Mouse (Mus musculus) lung, embryonic 15.5 days (tissue): ENCODE measurements around the gene Zfp184. TPM values are rescaled to one million over a fixed set of nuclear protein-coding genes. Genes with fewer than 3 reads are reported as not detected.

Source experiments
- ATAC-seq: fragments of 200-750 bp; cut with Nextera tagmentation; 2 replicates; pipeline ENCODE4 v1.8.0; 2017; ENCODE audit warnings: moderate number of reproducible peaks, borderline replicate concordance; ENCODE audit not compliant: low FRiP score, low TSS enrichment; ENCODE audit errors: extremely low read depth
- H3K27ac ChIP-seq: fragments of 300-500 bp; sonication (generic); 2 replicates; pipeline ENCODE4 v1.5.1; 2015; ENCODE audit warnings: moderate library complexity, mild to moderate bottlenecking, inconsistent platforms
- H3K27me3 ChIP-seq: fragments of 300-500 bp; sonication (generic); 2 replicates; pipeline ENCODE4 v1.6.1; 2015; ENCODE audit warnings: inconsistent platforms
- H3K36me3 ChIP-seq: fragments of 300-500 bp; sonication (generic); 2 replicates; pipeline ENCODE4 v1.6.1; 2015; ENCODE audit warnings: inconsistent platforms
- H3K4me1 ChIP-seq: fragments of 300-500 bp; sonication (generic); 2 replicates; pipeline ENCODE4 v1.6.1; 2015; ENCODE audit warnings: inconsistent platforms
- H3K4me2 ChIP-seq: fragments of 300-500 bp; sonication (generic); 2 replicates; pipeline ENCODE4 v1.6.1; 2015; ENCODE audit warnings: inconsistent platforms, mild to moderate bottlenecking, moderate library complexity
- H3K4me3 ChIP-seq: fragments of 300-500 bp; sonication (generic); 2 replicates; pipeline ENCODE4 v1.5.1; 2015; ENCODE audit warnings: mild to moderate bottlenecking, inconsistent platforms
- H3K9ac ChIP-seq: fragments of 300-500 bp; sonication (generic); 2 replicates; pipeline ENCODE4 v1.6.1; 2015; ENCODE audit warnings: inconsistent platforms
- H3K9me3 ChIP-seq: fragments of 300-500 bp; sonication (generic); 2 replicates; pipeline ENCODE4 v1.6.1; 2016; ENCODE audit warnings: inconsistent platforms
- WGBS: fragments of 180-500 bp; shearing (Covaris S2); methylation state at CpG from one replicate; pipeline ENCODE4 v1.1.7; 2015; 5-methylcytosine and 5-hydroxymethylcytosine counted together
- polyA plus RNA-seq: library from polyadenylated mRNA; unstranded; fragments of >200 nt; fragmentation: Nextera tagmentation; extraction: Ambion mirVana; gene quantifications from 2 replicates; pipeline ENCODE4 v1.2.1, GENCODE M21; 2015

Gene Zfp184
- polyA plus RNA-seq, 1 experiment from 2014 or later = 13.3 TPM

DNA sequence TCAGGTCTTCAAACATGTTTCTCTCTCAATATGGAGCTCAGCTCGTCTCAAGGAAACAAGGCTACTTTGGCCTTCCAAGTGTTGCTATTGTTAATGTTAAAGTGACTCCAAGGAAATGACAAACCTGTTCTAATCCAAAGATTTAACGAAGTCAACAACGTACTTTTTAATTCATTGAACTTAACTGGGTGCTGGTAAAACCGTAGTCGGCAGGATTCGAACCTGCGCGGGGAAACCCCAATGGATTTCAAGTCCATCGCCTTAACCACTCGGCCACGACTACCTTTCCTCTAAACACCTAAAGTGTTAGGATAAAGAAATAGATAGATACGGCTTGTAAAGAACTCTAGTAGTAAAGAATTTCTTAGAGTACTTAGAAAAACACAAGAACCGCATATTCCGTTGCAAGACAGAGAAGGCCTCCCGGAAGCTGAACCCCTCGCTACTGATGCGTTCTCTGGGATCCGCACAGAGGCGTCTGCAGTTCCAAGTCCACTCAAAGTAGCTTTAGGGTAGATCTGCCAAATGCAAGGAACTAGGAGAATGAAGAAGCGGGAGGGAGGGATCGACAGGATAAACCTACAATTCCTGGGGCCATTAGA lies 20.1 kb upstream of the Zfp184 start:
- Histone ChIP-seq H3K4me2 (peak overlapping the region; percentile 40), H3K9me3 (no peaks in the 10 kb centered on the region), H3K36me3 (no peaks in the 10 kb centered on the region), H3K27me3 (no peaks in the 10 kb centered on the region), H3K27ac (no peak overlapping the region), H3K4me3 (peak overlapping the region; percentile 10), H3K4me1 (peaks cover 4% of the 10 kb centered on the region; the same call in 1 of the 2 replicates), H3K9ac (no peak overlapping the region)
- WGBS = 9% methylated on average over 21 of the region's 21 CpGs
- ATAC-seq = no peak

DNA sequence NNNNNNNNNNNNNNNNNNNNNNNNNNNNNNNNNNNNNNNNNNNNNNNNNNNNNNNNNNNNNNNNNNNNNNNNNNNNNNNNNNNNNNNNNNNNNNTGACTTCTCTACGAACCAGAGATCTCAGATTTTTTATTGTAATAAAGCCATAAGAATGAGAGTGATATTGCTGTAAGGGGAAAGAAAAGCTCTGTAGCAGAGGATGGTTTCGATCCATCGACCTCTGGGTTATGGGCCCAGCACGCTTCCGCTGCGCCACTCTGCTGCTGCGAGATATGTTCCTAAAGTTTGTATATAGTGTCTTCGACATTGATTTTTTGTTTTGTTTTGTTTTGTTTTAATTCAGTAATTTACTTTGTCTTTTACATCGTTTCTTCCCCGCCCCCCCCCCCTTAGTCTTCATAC lies 13.9 kb upstream of the Zfp184 start:
- no peak overlapping the region for H3K9ac ChIP-seq
- no peaks in the 10 kb centered on the region for H3K36me3 ChIP-seq
- H3K27me3 ChIP-seq = no peaks in the 10 kb centered on the region
- H3K9me3 ChIP-seq = no peaks in the 10 kb centered on the region
- peaks cover 16% of the 10 kb centered on the region for H3K4me1 ChIP-seq
- H3K4me3 ChIP-seq = no peak overlapping the region
- no peak overlapping the region for H3K27ac ChIP-seq
- ATAC-seq = no peak
- H3K4me2 ChIP-seq = no peak overlapping the region
- 18% methylated on average over 10 of the region's 10 CpGs for WGBS

DNA sequence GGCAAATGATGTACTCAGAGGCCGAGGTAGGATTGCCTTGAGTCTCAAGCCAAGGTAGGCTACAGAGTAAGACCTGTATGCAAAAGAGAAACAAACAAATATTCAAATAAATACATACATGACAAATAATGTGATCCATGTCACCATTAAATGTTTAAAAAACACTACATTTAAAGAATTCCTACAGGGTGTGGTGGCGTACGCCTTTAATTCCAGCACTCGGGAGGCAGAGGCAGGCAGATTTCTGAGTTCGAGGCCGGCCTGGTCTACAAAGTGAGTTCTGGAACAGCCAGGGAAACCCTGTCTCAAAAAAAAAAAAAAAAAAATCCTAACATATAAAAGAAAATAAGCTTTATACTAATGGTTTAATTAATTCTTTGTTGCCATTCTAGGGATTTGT lies 13.2 kb upstream of the Zfp184 start:
- no peak overlapping the region for H3K4me3 ChIP-seq

DNA sequence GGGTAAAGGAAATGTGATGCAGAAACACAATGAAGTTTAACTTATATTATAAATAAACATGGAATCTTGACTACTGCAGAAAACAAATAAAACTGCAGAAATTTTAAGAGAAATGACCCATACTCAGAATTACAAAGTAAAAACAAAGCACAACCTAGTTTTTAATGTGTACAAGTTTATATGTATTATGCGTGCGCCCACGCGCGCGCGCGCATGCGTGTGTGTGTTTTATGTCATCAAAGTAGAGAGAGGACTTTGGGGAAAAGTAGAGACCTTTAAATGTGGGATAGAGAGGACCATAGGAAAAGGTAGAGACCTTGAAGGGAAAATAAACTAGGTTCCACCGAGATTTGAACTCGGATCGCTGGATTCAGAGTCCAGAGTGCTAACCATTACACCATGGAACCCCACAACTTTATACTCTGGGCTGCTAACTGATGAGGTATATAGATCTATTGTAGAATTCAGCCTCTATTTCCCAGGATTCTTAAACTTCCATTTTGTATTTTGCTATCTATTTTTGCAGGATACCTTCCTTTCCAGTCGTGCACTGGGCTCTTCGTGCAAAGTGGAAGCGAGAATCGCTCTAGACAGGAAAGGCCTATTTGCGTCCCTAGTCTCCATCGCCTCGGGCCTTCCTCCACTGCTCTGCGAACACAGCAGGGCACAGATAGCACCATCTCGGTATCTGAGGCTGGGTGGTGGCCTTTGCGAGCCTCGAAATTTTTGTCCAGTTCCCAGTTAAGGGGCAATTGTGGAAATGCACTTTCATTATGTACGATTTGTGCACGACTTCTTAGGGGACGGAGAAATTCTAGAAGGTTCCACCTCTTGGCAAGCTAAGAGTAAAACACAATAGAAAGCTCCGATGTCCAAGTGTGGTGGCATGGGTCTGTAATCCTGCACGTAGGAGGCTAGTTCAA lies 11.0 kb upstream of the Zfp184 start:
- Histone ChIP-seq H3K9ac (no peak overlapping the region), H3K4me2 (peak overlapping the region; percentile 48), H3K27ac (0 out of 2 replicates have a peak overlapping the region, but pooled peaks have one; percentile 4), H3K4me1 (peaks cover 16% of the 10 kb centered on the region), H3K36me3 (no peaks in the 10 kb centered on the region), H3K4me3 (peak overlapping the region; percentile 25), H3K9me3 (no peaks in the 10 kb centered on the region), H3K27me3 (no peaks in the 10 kb centered on the region)
- 14% methylated on average over 28 of the region's 28 CpGs for WGBS
- ATAC-seq = no peak

More for the DNA sequence above, 13.2 kb upstream of the Zfp184 start:
- H3K9me3 ChIP-seq = no peaks in the 10 kb centered on the region
- 67% methylated on average over 6 of the region's 6 CpGs for WGBS
- no peak overlapping the region for H3K9ac ChIP-seq
- H3K4me2 ChIP-seq = no peak overlapping the region
- H3K27me3 ChIP-seq = no peaks in the 10 kb centered on the region
- peaks cover 16% of the 10 kb centered on the region for H3K4me1 ChIP-seq
- no peak overlapping the region for H3K27ac ChIP-seq
- no peak for ATAC-seq
- H3K36me3 ChIP-seq = no peaks in the 10 kb centered on the region

DNA sequence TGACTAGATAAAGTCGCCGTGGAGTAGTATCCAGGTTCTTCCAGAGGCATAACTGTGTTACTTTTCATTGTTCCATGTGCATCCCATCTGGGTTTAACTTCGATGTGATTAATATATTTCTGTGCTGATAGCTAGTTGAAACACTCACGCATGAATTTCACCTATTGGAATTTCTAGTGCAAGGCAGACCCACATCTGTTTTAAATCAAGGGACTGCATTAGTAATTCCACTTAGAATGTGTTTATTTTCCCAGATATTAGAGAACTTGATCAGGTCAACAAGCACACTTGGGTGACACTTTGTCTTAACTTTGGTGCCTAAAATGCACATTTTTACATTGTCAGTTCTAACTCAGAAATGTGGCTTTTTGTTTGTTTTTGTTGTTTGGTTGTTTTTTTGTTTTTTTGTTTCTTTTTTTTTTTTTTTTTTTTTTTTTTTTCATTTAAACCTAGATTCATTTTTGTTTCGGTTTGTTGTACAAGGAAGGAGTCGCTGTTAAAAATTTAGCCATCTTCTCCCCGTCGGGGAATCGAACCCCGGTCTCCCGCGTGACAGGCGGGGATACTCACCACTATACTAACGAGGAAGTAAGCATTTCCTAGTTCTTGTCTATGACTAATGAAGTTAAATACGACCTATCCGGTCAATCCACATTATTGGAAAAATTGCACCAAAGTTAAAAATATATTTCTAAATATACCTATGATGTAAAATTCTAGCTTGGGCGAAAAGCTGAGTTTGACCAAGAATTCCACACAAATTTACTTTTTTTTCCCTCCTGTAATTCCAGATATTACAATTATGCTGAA lies 9.7 kb upstream of the Zfp184 start:
- no peak overlapping the region for H3K4me3 ChIP-seq
- H3K4me2 ChIP-seq = peak overlapping the region; percentile 48
- ATAC-seq = no peak
- H3K27me3 ChIP-seq = no peaks in the 10 kb centered on the region
- no peak overlapping the region for H3K9ac ChIP-seq
- H3K27ac ChIP-seq = no peak overlapping the region
- 13% methylated on average over 17 of the region's 17 CpGs for WGBS
- H3K4me1 ChIP-seq = peaks cover 16% of the 10 kb centered on the region
- no peaks in the 10 kb centered on the region for H3K36me3 ChIP-seq
- H3K9me3 ChIP-seq = no peaks in the 10 kb centered on the region

DNA sequence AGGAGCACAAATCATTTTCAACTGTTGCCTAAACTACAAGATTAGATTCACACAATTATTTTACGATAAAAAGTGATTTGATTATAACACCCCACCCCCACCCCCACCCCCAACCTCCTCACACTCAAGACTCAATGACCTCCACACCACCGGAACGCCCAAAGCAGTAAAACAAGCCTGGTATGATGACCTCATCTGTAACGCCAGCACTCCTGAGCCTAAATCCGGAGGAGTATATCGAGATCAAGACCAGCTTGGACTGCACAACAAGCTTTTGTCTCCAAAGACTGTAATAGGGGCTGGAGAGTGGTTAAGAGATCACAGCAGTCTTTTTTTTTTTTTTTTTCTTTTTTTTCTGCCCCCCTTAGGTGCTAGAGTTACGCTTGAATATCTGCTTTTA lies 9.1 kb upstream of the Zfp184 start:
- Histone ChIP-seq H3K4me1 (peaks cover 15% of the 10 kb centered on the region), H3K9ac (no peak overlapping the region), H3K9me3 (no peaks in the 10 kb centered on the region), H3K4me3 (peak overlapping the region; percentile 30), H3K36me3 (no peaks in the 10 kb centered on the region), H3K27ac (no peak overlapping the region), H3K4me2 (peak overlapping the region; percentile 48), H3K27me3 (no peaks in the 10 kb centered on the region)
- WGBS = 8% methylated on average over 7 of the region's 7 CpGs
- ATAC-seq = no peak

DNA sequence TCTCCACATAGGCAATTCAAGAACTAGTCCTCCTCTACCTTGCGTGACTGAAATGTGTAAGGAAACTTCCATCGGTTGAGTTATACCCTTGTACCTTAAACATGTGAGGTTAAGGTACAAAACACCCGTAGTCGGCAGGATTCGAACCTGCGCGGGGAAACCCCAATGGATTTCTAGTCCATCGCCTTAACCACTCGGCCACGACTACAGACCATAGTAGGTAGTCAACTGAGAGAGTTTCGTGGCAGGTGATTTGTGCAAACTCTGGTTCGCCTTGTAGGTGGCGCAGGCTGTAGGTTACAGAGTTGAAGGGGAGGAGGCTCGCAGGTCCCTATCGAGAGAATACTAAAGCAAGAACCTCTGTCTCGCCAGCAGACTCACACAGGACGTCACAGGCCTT lies 7.9 kb upstream of the Zfp184 start:
- Histone ChIP-seq H3K9ac (no peak overlapping the region), H3K27me3 (no peaks in the 10 kb centered on the region), H3K4me1 (peaks cover 16% of the 10 kb centered on the region), H3K4me2 (peak overlapping the region; percentile 37), H3K4me3 (peak overlapping the region; percentile 25), H3K9me3 (no peaks in the 10 kb centered on the region), H3K36me3 (no peaks in the 10 kb centered on the region), H3K27ac (no peak overlapping the region)
- no peak for ATAC-seq
- 5% methylated on average over 17 of the region's 17 CpGs for WGBS

DNA sequence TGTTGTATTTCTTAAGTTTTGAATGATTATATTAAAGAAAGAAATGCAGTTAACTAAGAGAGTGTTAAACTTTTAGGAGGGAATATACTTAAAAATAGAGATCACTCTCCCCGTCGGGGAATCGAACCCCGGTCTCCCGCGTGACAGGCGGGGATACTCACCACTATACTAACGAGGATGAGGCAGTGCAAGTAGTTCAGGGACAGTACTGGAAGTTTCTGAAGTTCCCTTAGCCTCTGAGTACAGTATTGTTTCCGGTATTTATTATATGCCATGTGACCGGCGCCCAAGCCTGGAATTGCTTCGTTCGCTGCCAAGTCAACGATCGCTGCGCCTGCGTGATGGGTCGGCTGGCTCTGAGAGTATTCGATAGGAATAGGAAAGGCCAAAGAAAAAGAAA lies 4.7 kb upstream of the Zfp184 start:
- Histone ChIP-seq H3K4me1 (peaks cover 3% of the 10 kb centered on the region; the same call in 1 of the 2 replicates), H3K27ac (peak overlapping the region; percentile 70), H3K36me3 (no peaks in the 10 kb centered on the region), H3K27me3 (no peaks in the 10 kb centered on the region), H3K9me3 (no peaks in the 10 kb centered on the region), H3K4me3 (peak overlapping the region; percentile 48), H3K9ac (peak overlapping the region; percentile 48), H3K4me2 (peak overlapping the region; percentile 69)
- WGBS = 1% methylated on average over 19 of the region's 19 CpGs
- ATAC-seq = peak; percentile 81

DNA sequence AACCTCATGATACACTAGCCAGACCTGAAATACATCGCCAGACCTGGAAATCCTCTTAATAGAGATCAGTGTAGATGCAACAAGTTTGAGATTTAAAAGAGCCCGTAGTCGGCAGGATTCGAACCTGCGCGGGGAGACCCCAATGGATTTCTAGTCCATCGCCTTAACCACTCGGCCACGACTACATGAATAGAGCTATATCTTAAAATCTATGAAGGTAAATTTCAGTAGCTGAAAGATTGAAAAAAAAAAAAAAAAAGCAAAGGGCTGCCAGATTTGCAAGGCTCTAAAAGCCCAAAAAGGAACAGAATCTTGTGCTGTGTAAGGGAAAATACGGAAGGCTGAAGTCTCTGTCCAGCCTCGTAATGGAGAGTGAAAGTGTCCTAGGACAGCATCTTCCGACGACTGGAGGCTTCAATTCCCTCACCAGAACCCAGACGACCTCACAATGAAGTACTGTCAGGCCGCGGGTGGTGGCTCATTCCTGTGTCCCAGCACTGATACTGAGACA lies 4.0 kb upstream of the Zfp184 start:
- peak overlapping the region; percentile 48 for H3K4me3 ChIP-seq
- H3K36me3 ChIP-seq = no peaks in the 10 kb centered on the region
- under 1% methylated on average over 16 of the region's 16 CpGs for WGBS
- H3K4me2 ChIP-seq = peak overlapping the region; percentile 69
- peaks cover 6% of the 10 kb centered on the region for H3K4me1 ChIP-seq
- H3K27ac ChIP-seq = peak overlapping the region; percentile 70
- ATAC-seq = peak; percentile 61; the same call in 1 of the 2 replicates
- H3K9me3 ChIP-seq = no peaks in the 10 kb centered on the region
- H3K27me3 ChIP-seq = no peaks in the 10 kb centered on the region
- peak overlapping the region; percentile 48 for H3K9ac ChIP-seq

DNA sequence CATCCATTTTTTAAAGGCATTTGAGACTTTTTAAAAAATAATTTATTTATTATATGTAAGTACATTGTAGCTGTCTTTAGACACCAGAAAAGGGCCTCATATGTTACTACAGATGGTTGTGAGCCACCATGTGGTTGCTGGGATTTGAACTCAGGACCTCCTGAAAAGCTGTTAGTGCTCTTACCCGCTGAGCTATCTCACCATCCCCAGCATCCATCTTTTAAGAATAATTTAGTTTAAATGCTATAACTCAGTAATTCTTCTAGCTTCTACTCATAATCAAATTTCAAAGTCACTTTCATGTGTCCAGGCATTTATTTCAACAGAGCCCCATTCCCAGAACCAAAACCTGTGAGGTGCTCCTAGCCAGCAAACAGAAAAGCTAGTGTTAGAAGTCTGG lies 1.2 kb upstream of the Zfp184 start:
- Histone ChIP-seq H3K4me1 (peaks cover 15% of the 10 kb centered on the region), H3K27me3 (no peaks in the 10 kb centered on the region), H3K4me2 (no peak overlapping the region), H3K27ac (no peak overlapping the region), H3K9me3 (no peaks in the 10 kb centered on the region), H3K36me3 (no peaks in the 10 kb centered on the region), H3K4me3 (no peak overlapping the region), H3K9ac (no peak overlapping the region)
- no peak for ATAC-seq
- 73% methylated on average over 1 of the region's 1 CpGs for WGBS

DNA sequence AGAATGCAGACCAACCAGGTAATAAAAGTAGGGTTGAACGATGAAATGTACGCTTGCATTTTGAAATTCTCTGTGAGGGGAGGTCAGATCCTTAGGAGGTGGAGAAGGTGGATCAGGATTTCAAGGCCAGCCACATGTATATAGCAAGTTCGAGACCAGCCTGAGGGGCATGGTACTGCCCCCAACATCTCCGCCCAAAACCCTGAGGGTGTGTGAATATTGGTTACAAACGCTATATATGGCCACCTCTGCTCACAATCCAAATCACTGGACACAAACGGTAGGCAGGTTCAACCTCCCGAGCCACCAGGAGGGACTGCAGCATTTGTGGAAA lies 335 bp upstream of the Zfp184 start:
- Histone ChIP-seq H3K9me3 (no peaks in the 10 kb centered on the region), H3K4me1 (peaks cover 15% of the 10 kb centered on the region), H3K4me2 (peak overlapping the region; percentile 83), H3K36me3 (peaks cover 7% of the 10 kb centered on the region; the same call in 1 of the 2 replicates), H3K27ac (peak overlapping the region; percentile 60; the same call in 1 of the 2 replicates), H3K9ac (peak overlapping the region; percentile 79), H3K4me3 (peak overlapping the region; percentile 88), H3K27me3 (no peaks in the 10 kb centered on the region)
- WGBS = under 1% methylated on average over 7 of the region's 7 CpGs
- ATAC-seq = peak; percentile 36
